Mouse (Mus musculus) heart, postnatal 36 days (tissue): ENCODE results near the gene Tesmin. TPM values are rescaled to one million over a fixed set of nuclear protein-coding genes. Genes with fewer than 3 reads are reported as not detected.
A peak's percentile ranks its signal among the peaks of the same experiment; 100 is the strongest.

Source experiments
- DNase-seq, 2 experiments: peaks; one replicate each; pipeline ENCODE4 v3.0.0; 2021 to 2022
- intact Hi-C: fragments of 180-260 bp; cut with DNase I; formaldehyde crosslinking; loops from one replicate; pipeline ENCODE4 v1.15.1; 2025
- total RNA-seq, 2 experiments: library from RNA; stranded (reverse); gene quantifications; 2 replicates each; pipeline ENCODE4 v1.2.3; 2021

The Tesmin gene
- total RNA-seq = 1 to 10 TPM; 3.5 to 4.1 TPM

DNA sequence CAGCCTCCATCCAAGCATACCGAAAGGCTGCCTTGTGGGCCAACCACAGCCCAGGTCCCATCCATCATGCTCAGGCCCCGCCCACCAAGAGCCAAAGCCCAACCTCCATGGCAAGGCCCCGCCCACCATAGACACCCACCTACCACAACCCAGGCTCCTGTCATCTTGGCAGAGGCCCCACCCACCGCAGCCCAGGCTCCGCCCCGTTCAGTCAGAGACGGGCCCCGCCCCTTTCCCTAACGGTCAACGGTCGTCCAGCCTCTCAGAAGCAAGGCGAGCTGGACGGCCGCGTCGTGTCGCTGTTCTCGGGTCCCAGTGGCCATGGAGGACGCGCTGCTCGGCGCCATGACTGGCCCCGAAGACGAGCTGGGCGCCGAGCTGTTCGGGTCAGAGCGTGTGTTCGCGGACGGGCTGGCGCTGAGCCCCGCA is at the start of gene Tesmin:
Gene Tesmin, plus strand, starts transcription at position 229 of the 429 bp plus-strand sequence.
- peak; percentile 72 to 78 for DNase-seq
- intact Hi-C loops = loop anchor here (1.0 to 5.0 kb wide), 3 partner anchors 35 to 184 kb away; no protein-coding TSS in a partner anchor

- intact Hi-C loops = no loop called here
- DNase-seq = no peak
These were observed 49.5 kb upstream of the Tesmin start for GRCm38 (mm10) chr19:3339187-3339586.

DNA sequence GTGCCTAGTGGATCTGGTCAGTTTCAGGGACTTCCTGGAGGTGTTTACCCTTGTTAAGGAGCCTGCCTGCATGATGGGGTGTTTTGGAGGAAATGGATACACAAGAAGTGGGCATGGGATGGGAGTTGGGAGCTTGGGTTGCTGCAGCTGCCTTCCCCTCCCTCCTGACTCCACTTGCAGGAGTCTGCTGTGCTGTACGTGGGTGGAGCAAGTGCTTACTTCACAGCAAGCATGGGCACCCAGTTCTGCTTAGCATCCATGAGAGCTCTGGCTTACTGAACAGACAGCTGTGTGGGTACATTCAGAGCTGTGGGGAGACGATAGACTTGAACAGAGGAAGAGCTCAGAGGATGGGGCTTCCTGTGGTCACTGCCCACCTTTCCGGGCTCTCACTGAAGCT is 47.6 kb upstream of the Tesmin start:
- intact Hi-C loops = no loop called here
- DNase-seq = no peak

- intact Hi-C loops = no loop called here
- DNase-seq = no peak
These were observed 44.7 kb upstream of the Tesmin start for GRCm38 (mm10) chr19:3343929-3344328.

DNA sequence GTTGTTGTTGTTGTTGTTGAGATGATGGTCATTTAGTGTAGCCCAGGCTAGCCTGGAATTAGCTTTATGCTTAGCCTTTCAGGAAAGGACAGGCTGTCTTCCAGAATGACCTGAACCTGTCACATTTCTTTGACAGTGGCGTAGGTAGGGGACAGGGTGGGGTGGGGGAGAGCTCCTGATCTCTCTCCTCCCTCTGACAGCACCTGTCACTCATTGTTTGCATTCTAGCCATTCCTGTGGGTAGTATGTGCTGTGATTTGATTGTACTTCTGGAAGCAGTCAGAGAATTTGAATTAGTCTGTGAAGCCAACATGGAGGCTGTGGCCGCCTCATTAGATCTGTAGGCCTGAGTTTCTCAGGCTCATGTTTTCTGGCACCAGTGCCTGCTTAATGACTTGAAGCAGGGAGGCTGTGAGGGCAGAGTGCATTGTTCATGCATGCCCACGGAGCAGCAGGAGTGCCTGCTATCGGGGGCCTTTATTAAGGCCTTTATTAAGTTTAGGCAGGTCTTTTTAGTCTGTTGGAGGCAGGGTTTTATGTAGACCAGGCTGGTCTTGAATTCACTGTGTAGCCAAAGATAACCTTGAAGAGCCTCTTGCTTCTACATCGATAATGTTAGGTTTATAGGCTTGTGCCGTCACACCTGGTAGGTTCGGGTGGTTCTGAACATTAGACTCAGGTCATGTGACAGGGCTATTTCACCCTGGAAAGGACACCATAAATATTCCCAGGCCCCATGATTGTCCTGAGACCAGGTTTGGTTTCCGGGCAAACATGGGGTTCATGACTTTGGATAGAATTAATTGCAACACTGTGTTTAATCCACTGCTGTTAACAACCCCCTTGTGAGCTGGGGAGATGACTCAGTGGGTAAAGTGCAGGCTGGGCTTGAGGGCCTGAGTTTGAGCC is 43.8 kb upstream of the Tesmin start:
- no peak for DNase-seq
- intact Hi-C loops = no loop called here

GRCm38 (mm10) chr19:3347784-3348183 is 40.9 kb upstream of the Tesmin start:
- DNase-seq = no peak
- intact Hi-C loops = no loop called here

DNA sequence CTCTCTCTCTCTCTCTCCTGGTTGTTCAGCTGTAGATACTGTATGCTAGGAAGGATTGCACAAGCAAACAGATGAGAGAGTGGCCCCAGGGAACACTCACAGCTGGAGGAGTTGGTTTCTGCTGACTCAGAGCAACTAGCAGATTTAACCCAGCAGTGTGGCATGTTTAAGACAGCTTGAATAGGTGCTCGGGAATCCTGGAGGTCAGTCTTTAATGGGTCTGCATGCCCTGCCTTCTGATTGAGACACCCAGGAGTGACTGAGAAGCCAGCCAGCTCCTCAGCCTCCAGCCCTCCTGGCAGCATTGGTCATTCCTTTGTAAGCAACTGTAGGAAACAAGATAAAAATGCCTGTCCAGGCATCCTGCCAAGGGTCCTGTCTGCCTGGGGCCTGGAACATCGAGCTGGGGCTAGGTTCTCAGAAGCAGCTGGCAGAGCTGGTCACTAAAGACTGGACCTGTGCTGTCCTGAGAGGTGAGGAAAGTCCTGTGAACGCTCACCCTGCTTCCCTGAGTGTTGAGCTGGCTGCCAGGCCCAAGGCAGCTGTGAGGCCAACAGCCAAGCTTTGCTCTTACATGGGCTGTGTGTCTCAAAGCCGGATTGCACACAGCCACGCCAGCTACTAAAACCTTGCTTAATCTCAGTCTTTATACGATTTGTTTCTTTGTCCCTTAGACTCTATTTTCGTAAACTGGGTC is 35.1 kb upstream of the Tesmin start:
- intact Hi-C loops = loop anchor here (1.0 to 2.0 kb wide), 3 partner anchors 28 to 63 kb away; partner anchors contain the start of gene Tesmin
- DNase-seq = peak; percentile 77 to 83

GRCm38 (mm10) chr19:3355096-3355495 is 33.6 kb upstream of the Tesmin start:
- intact Hi-C loops = loop anchor here (2.0 kb wide), 1 partner anchor 64 kb away; no protein-coding TSS in a partner anchor
- DNase-seq = peak in 1 of 2 experiments; percentile 50

DNA sequence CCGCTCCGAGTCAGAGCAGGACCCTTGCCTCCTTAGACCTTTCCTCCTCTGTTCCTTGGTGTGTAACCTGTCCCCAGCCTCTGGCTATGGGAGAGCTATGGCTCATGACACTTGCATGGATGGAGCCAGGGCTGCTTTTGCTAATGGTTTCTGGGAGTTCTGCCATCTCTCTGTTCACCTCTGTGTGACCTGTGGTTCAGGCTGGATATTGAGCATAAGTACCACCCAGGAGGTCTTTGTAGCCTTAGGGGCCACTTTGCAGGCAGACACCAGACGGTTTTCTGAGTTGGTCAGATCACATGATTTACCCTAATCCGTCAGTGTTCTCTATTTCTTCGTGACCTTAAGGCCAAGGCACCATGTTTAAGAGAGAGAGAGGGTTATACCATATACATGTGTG is 32.1 kb upstream of the Tesmin start:
- no peak for DNase-seq
- intact Hi-C loops = no loop called here

DNA sequence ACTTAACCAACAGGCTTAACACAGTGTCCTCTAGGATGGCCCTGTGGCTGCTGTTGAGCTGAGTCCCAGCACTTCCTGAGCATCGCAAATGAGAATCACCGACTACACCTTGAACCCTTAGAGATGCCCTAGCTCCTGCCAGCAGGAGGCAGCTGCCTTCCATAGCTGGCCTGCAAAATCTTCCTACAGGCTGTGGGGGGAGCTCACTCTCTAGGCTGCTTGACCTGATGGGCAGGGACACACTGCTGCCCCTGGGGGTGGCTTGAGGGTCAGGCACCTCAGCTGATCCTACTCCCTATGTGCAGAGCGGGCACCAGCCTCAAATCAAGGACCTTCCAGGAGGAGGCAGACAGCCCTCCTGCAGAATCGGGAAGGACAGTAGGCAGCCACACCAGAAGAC is 31.0 kb upstream of the Tesmin start:
- intact Hi-C loops = no loop called here
- no peak for DNase-seq

DNA sequence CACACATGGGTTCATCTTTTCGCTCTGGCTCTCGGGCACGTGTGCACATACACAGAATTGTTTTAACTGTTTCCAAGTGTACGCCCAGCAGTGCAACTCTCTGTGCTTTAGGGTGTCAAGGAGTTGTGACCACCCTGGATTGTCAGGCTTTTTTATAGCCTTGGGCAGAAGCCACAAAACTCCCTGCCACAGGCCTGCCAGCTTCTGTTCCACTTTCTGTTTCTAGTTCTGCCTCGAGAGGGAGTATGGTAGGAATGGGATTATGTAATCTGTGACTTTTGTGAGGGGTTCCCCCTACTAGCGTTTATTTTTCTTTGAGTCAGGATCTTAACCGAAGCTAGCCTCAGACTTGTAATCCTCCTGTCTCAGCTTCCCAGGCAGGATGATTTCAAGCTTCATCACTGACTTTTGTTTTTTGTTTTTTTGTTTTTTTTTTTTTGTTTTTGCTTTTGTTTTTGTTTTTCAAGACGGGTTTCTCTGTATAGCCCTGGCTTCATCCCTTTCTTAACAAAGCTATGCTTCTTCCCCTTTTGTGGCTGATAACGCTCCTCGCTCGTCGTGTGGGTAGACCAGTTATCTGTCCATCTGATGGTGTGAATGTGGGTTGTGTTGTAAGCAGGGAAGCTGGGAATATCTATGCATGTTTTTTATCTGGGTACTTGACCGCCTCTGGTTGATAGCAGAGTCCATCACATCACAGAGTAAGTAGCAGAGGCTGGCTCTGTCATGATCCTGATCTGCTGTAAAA is 28.6 kb upstream of the Tesmin start:
- intact Hi-C loops = no loop called here
- DNase-seq = no peak

DNA sequence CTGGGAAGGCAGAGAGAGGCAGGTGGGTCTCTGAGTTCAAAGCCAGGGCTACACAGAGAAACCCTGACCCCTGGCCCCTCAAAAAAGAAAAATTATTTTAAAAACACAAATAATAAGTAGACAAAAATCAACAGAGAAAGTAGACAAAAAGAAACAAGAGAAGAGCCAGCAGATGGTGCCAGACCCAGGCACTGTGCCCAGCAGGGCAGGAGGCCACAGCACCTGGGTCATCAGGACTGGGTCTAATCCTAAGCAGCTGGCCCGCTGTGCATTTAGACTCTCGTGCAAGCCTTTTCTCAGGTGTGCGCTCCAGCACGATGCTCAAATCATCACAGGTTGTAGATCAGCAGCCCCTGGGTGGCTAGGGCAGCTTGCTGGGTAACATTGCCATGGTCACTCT is 25.1 kb upstream of the Tesmin start:
- DNase-seq = no peak
- intact Hi-C loops = no loop called here

- intact Hi-C loops = no loop called here
These were observed 23.6 kb upstream of the Tesmin start for GRCm38 (mm10) chr19:3365089-3365488.

DNA sequence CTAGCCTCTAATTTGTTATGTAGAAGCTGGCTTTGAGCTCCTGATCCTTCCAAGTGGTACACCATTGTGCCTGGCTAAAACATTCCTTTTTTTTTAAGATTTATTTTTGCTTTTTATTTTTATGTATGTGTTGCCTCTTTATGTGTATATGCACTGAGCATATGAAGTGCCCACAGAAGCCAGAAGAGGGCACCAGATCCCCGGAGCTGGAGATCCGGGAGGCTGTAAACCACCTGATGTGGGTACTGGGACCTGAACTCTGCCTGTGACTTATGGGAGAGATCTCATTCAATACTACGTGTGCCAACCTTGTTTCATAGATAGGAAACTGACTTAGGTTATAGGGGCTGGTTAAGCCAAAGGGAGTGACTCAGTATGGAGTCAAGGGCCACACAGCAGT is 20.4 kb upstream of the Tesmin start:
- no peak for DNase-seq
- intact Hi-C loops = no loop called here

More at GRCm38 (mm10) chr19:3365089-3365488, 23.6 kb upstream of the Tesmin start:
- no peak for DNase-seq

DNA sequence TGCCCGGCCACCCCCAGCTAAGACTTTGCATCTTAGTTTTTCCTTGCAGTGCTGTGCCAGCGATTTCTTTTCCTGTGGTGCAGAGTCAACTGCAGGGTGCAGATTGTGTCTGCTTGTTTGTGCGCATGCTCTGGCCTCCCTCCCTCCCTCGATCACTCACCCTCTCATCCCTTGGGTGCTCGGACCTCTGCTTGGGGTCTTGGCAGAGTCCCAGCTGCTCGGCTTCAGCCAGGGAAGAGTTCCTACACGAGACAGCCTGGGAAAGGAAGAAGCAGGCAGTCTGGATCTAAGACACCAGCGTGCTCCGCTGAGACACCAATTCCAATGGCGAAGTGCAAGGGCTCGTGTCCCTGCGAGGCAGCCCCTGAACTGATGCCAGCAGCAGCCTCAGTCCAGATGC is 15.3 kb upstream of the Tesmin start:
- intact Hi-C loops = no loop called here
- DNase-seq = peak in 1 of 2 experiments; percentile 34

DNA sequence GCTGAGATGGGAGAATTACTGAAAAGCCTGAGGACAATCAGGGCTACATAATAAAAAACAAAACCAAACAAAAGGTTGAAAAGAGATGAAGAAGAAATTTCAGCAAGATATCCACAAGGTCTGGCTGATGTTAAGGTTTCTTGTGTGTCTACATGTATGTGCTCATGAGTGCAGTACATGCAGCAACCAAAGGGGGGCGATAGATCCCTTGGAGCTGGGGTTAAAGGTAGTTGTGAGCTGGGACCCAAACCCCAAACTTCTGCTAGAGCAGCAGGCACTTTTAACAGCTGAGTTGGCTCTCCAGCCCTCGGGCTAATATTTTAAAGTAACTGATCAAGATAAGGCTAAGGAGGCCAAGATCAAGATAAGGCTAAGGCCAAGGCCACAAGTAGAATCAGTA is 14.6 kb upstream of the Tesmin start:
- intact Hi-C loops = no loop called here
- no peak for DNase-seq

DNA sequence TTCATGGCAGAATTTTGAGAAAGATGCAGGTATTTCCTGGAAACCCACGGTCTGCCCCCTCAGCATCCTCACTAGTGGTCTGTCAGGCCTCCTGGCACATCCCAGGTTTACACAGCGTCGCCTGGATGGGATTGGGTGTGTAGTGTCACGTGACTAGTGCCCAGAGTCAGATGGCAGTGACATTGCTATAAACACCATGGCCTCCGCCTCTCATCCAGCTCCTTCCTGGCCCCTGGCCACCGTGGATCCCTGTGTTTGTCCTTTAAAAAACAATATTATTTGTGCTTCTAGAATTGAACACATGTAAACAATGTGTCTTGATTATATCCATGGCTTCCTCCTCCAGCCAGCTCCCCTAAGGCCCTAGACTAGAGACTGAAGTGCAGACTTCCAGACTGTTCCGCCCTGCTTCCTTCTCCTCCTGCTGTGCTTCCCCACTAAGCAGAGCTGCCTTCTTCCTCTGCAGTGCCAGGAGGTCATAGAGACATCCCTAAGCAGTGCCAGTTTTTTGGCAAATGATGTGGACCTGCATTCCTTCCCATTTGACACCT is 12.6 kb upstream of the Tesmin start:
- DNase-seq = no peak
- intact Hi-C loops = no loop called here

DNA sequence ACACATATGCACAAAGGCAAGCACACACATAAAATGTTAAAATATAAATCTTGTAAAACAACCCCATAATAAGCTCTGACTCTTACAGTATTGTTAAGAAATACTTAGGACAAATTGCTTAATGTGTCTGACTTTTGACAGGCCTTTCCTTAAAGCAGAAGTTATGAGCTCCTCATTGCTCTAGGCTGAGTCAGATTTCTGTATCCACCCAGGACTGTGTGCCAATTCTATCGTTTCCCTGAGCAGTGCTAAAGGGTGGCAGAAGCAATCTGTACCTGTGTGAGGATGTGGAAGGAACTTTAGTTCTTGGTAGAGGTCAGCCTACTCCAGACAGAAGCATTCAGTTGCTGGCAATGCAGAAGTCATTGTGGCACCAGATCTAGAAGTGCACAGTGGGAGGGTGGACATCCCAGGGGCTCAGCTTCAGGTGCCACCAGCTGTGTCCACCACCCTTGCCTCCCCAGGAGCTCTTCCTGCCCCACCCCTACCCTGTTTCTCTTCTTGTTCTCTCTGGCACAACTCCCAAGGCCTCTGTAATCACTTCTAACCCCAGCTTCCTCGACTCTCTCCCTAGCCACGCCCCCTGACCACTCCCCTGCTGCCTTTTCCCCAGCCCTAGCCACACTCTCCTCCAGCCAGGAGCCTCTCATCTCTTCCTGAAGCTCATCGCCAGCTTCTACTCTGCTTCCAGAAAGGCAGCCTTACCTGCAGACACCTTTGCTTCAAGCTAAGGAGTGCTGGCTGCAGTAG is 11.5 kb upstream of the Tesmin start:
- no peak for DNase-seq
- intact Hi-C loops = no loop called here

DNA sequence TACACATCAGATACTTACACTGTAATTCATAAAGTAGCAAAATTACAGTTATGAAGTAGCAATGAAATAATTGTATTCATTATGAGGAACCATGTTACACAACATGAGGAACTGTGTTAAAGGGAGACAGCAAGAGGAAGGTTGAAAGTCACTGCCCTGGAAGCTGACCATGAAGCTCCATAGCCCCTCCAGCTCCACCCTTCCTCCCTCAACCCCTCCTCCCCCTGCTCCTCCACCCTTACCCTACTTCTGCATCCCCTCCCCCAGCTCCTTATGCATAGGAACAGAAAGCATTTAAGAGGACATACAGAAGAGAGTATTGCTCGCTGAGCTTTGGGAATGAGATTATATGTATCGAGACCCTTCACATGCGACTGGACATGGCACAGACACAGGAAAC is 10.0 kb upstream of the Tesmin start:
- no peak for DNase-seq
- intact Hi-C loops = no loop called here

- intact Hi-C loops = loop anchor here (1.0 to 5.0 kb wide), 2 partner anchors 35 to 184 kb away; no protein-coding TSS in a partner anchor
- no peak for DNase-seq
These were observed 596 bp upstream of the Tesmin start for GRCm38 (mm10) chr19:3388061-3388460.
